Mouse (Mus musculus) neural tube, embryonic 13.5 days (tissue): Measurements from ENCODE around the gene Atf4. TPM values are rescaled to one million over a fixed set of nuclear protein-coding genes. Genes with fewer than 3 reads are reported as not detected.

Source experiments
- ATAC-seq: fragments of 200-750 bp; cut with Nextera tagmentation; 2 replicates; pipeline ENCODE4 v1.8.0; 2017; ENCODE audit warnings: low read depth, mild to moderate bottlenecking, moderate TSS enrichment, moderate library complexity
- H3K27ac ChIP-seq: fragments of 300-500 bp; sonication (generic); replicated peaks from 2 replicates; pipeline ENCODE4 v1.5.1; 2015; ENCODE audit warnings: moderate library complexity, mild to moderate bottlenecking, inconsistent platforms
- H3K27me3 ChIP-seq: fragments of 300-500 bp; sonication (generic); 2 replicates; pipeline ENCODE4 v1.6.1; 2015; ENCODE audit warnings: mild to moderate bottlenecking, inconsistent platforms
- H3K36me3 ChIP-seq: fragments of 300-500 bp; sonication (generic); 2 replicates; pipeline ENCODE4 v1.6.1; 2015; ENCODE audit warnings: mild to moderate bottlenecking, inconsistent platforms
- H3K4me1 ChIP-seq: fragments of 300-500 bp; sonication (generic); replicated peaks from 2 replicates; pipeline ENCODE4 v1.6.1; 2015; ENCODE audit warnings: inconsistent platforms
- H3K4me2 ChIP-seq: fragments of 300-500 bp; sonication (generic); 2 replicates; pipeline ENCODE4 v1.6.1; 2015; ENCODE audit warnings: inconsistent platforms, mild to moderate bottlenecking, moderate library complexity
- H3K4me3 ChIP-seq: fragments of 300-500 bp; sonication (generic); 2 replicates; pipeline ENCODE4 v1.5.1; 2015; ENCODE audit warnings: mild to moderate bottlenecking, inconsistent platforms
- H3K9ac ChIP-seq: fragments of 300-500 bp; sonication (generic); 2 replicates; pipeline ENCODE4 v1.6.1; 2015; ENCODE audit warnings: moderate library complexity, mild to moderate bottlenecking, inconsistent platforms
- H3K9me3 ChIP-seq: fragments of 300-500 bp; sonication (generic); 2 replicates; pipeline ENCODE4 v1.6.1; 2016; ENCODE audit warnings: inconsistent platforms
- WGBS: fragments of 180-500 bp; shearing (Covaris S2); methylation state at CpG from one replicate; pipeline ENCODE4 v1.1.7; 2015; 5-methylcytosine and 5-hydroxymethylcytosine counted together
- polyA plus RNA-seq: library from polyadenylated mRNA; unstranded; fragments of >200 nt; fragmentation: Nextera tagmentation; extraction: Ambion mirVana; gene quantifications from 2 replicates; pipeline ENCODE4 v1.2.1, GENCODE M21; 2015

Atf4 gene
- polyA plus RNA-seq, 1 experiment from 2014 or later = 114 TPM

GRCm38 (mm10) chr15:80225208-80225607, 29.8 kb upstream of the Atf4 start:
- Histone ChIP-seq H3K4me3 (no peak overlapping the region), H3K4me1 (no peaks in the 10 kb centered on the region; the same call in 1 of the 2 replicates), H3K9ac (no peak overlapping the region), H3K27me3 (no peaks in the 10 kb centered on the region), H3K27ac (no peak overlapping the region), H3K9me3 (no peaks in the 10 kb centered on the region), H3K4me2 (no peak overlapping the region), H3K36me3 (no peaks in the 10 kb centered on the region)
- WGBS = 31% methylated on average over 9 of the region's 9 CpGs
- no peak; the same call in 1 of the 2 replicates for ATAC-seq

- H3K27me3 ChIP-seq = no peaks in the 10 kb centered on the region
- 50% methylated on average over 2 of the region's 2 CpGs for WGBS
- H3K4me2 ChIP-seq = no peak overlapping the region
- H3K9ac ChIP-seq = no peak overlapping the region
- no peak for ATAC-seq
- H3K4me3 ChIP-seq = no peak overlapping the region
- H3K27ac ChIP-seq = no peak overlapping the region
- H3K36me3 ChIP-seq = no peaks in the 10 kb centered on the region
- no peaks in the 10 kb centered on the region; the same call in 1 of the 2 replicates for H3K4me1 ChIP-seq
- no peaks in the 10 kb centered on the region for H3K9me3 ChIP-seq
These were observed 29.2 kb upstream of the Atf4 start for GRCm38 (mm10) chr15:80225796-80226195.

GRCm38 (mm10) chr15:80228071-80228800, 26.7 kb upstream of the Atf4 start:
- H3K27ac ChIP-seq = no peak overlapping the region
- ATAC-seq = no peak

GRCm38 (mm10) chr15:80232331-80232730, 22.7 kb upstream of the Atf4 start:
- Histone ChIP-seq H3K4me3 (no peak overlapping the region), H3K9me3 (no peaks in the 10 kb centered on the region), H3K27ac (no peak overlapping the region), H3K9ac (no peak overlapping the region), H3K4me1 (peaks cover 29% of the 10 kb centered on the region), H3K4me2 (no peak overlapping the region), H3K27me3 (no peaks in the 10 kb centered on the region), H3K36me3 (peaks cover 18% of the 10 kb centered on the region)
- 35% methylated on average over 2 of the region's 2 CpGs for WGBS
- ATAC-seq = no peak

More at GRCm38 (mm10) chr15:80228071-80228800, 26.7 kb upstream of the Atf4 start:
- no peaks in the 10 kb centered on the region for H3K9me3 ChIP-seq
- 62% methylated on average over 17 of the region's 17 CpGs for WGBS
- no peaks in the 10 kb centered on the region for H3K27me3 ChIP-seq
- no peak overlapping the region for H3K4me3 ChIP-seq
- no peak overlapping the region for H3K9ac ChIP-seq
- H3K4me2 ChIP-seq = no peak overlapping the region
- peaks cover 3% of the 10 kb centered on the region for H3K4me1 ChIP-seq
- no peaks in the 10 kb centered on the region for H3K36me3 ChIP-seq

DNA sequence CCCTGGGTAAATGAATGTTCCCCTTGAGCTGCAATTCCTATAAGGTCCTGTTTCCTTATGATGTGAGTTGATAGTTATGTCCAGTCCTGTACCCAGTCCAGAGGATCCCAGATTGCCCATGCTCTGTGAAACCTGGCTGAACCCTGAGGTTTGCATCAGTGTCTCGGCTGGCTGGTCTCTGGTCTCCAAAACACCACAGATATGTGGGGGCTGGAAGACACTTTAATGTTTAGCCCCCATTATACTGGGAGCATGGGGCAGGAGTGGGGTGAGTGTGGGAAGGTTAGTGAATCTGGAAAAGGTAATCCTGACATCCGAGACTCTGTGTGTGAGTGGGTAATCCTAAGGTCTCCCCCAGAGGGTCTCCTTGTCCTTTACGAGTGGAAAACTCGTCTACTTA, 21.9 kb upstream of the Atf4 start:
- ATAC-seq = peak; percentile 48
- H3K27ac ChIP-seq = peak overlapping the region; percentile 87
- H3K27me3 ChIP-seq = no peaks in the 10 kb centered on the region
- peak overlapping the region; percentile 91; the same call in 1 of the 2 replicates for H3K4me3 ChIP-seq
- no peaks in the 10 kb centered on the region for H3K9me3 ChIP-seq
- peaks cover 24% of the 10 kb centered on the region for H3K36me3 ChIP-seq
- peak overlapping the region; percentile 93; the same call in 1 of the 2 replicates for H3K4me2 ChIP-seq
- WGBS = 66% methylated on average over 4 of the region's 4 CpGs
- peak overlapping the region; percentile 91 for H3K9ac ChIP-seq
- peaks cover 30% of the 10 kb centered on the region for H3K4me1 ChIP-seq

- Histone ChIP-seq H3K27me3 (no peaks in the 10 kb centered on the region), H3K4me3 (peak within 1 kb of the TSS; percentile 91), H3K4me2 (peak within 1 kb of the TSS; percentile 93), H3K4me1 (peaks cover 30% of the 10 kb centered on the region), H3K9me3 (no peaks in the 10 kb centered on the region), H3K9ac (peak within 1 kb of the TSS; percentile 91), H3K27ac (peak within 1 kb of the TSS; percentile 87), H3K36me3 (peaks cover 33% of the 10 kb centered on the region)
- WGBS = under 1% methylated on average over 65 of the region's 67 CpGs
- peak; percentile 96 for ATAC-seq
These were observed 21.1 kb upstream of the Atf4 start, which contains the start of gene Mief1 for GRCm38 (mm10) chr15:80233733-80234509. Gene Mief1, plus strand, starts transcription at chr15:80234018.

GRCm38 (mm10) chr15:80235535-80235934, 19.4 kb upstream of the Atf4 start, which contains the start of gene AC140267.1:
Gene AC140267.1, plus strand, starts transcription at chr15:80235835.
- Histone ChIP-seq H3K4me1 (peaks cover 30% of the 10 kb centered on the region), H3K27me3 (no peaks in the 10 kb centered on the region), H3K4me2 (peak within 1 kb of the TSS; percentile 93), H3K4me3 (peak within 1 kb of the TSS; percentile 91), H3K27ac (peak within 1 kb of the TSS; percentile 87; the same call in 1 of the 2 replicates), H3K9ac (peak within 1 kb of the TSS; percentile 91), H3K36me3 (peaks cover 42% of the 10 kb centered on the region), H3K9me3 (no peaks in the 10 kb centered on the region)
- ATAC-seq = no peak
- WGBS = 98% methylated on average over 9 of the region's 9 CpGs

GRCm38 (mm10) chr15:80248135-80248534, 6.8 kb upstream of the Atf4 start:
- no peak for ATAC-seq
- no peaks in the 10 kb centered on the region for H3K9me3 ChIP-seq
- no peak overlapping the region for H3K4me2 ChIP-seq
- H3K4me3 ChIP-seq = no peak overlapping the region
- 94% methylated on average over 12 of the region's 12 CpGs for WGBS
- no peaks in the 10 kb centered on the region for H3K4me1 ChIP-seq
- H3K36me3 ChIP-seq = peaks cover 89% of the 10 kb centered on the region
- H3K27me3 ChIP-seq = no peaks in the 10 kb centered on the region
- no peak overlapping the region for H3K27ac ChIP-seq
- no peak overlapping the region for H3K9ac ChIP-seq

DNA sequence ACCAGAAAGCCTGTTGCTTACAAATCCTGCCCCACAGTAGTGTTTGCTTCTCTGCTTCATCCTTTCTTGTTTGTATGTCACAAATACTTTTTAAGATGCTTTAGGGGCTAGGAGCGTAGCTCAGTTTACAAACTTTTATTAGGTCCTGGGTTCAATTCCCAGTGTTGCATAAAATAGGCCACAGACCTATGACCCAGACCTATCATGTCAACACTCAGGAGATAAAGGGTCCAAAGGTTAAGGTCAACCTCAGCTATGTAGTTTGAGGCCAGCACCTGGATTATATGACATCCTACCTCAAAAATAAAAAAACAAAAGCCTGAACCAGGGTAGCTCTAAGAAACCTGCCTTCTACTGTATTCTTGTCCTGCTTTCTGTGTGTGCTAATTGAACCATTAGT, 6.4 kb upstream of the Atf4 start:
- WGBS = 98% methylated on average over 1 of the region's 1 CpGs
- Histone ChIP-seq H3K9ac (no peak overlapping the region), H3K4me2 (no peak overlapping the region), H3K4me1 (peaks cover 3% of the 10 kb centered on the region), H3K27me3 (no peaks in the 10 kb centered on the region), H3K9me3 (no peaks in the 10 kb centered on the region), H3K36me3 (peaks cover 84% of the 10 kb centered on the region), H3K27ac (no peak overlapping the region), H3K4me3 (no peak overlapping the region)
- ATAC-seq = no peak

- Histone ChIP-seq H3K36me3 (peaks cover 74% of the 10 kb centered on the region), H3K4me2 (no peak overlapping the region), H3K4me1 (peaks cover 12% of the 10 kb centered on the region), H3K27me3 (no peaks in the 10 kb centered on the region), H3K27ac (no peak overlapping the region), H3K9me3 (no peaks in the 10 kb centered on the region), H3K4me3 (no peak overlapping the region), H3K9ac (no peak overlapping the region)
- 96% methylated on average over 10 of the region's 10 CpGs for WGBS
- ATAC-seq = no peak
These were observed 5.3 kb upstream of the Atf4 start for GRCm38 (mm10) chr15:80249672-80250071.

DNA sequence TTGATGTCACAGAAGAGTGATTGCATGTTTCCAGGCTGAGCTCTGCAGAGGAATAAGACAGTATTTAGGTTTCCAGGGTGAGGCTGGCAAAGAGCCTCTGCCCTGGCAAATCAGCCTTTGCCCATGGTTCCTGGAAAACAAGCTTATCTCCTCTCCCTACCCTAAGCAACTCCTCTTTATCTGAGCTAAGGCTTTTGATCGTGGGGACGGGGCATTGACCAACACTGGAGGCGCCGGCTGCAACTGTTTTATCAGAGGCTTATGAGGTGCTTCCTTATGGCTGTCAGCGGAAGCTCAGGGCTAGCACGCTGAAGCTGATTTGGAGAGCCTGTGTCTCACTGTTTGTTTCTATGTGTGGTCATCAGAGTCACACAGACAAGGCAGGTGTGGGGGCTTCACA, 4.4 kb upstream of the Atf4 start:
- Histone ChIP-seq H3K36me3 (peaks cover 67% of the 10 kb centered on the region), H3K9me3 (no peaks in the 10 kb centered on the region), H3K27me3 (no peaks in the 10 kb centered on the region), H3K4me2 (no peak overlapping the region), H3K4me3 (no peak overlapping the region), H3K9ac (no peak overlapping the region), H3K4me1 (peaks cover 12% of the 10 kb centered on the region), H3K27ac (no peak overlapping the region)
- WGBS = 98% methylated on average over 6 of the region's 6 CpGs
- no peak for ATAC-seq

GRCm38 (mm10) chr15:80253530-80253929, 1.5 kb upstream of the Atf4 start:
- Histone ChIP-seq H3K9me3 (no peaks in the 10 kb centered on the region), H3K4me3 (no peak overlapping the region), H3K4me1 (peaks cover 34% of the 10 kb centered on the region), H3K36me3 (peaks cover 63% of the 10 kb centered on the region), H3K27me3 (no peaks in the 10 kb centered on the region), H3K27ac (peak overlapping the region; percentile 99), H3K4me2 (no peak overlapping the region), H3K9ac (no peak overlapping the region)
- WGBS = 48% methylated on average over 2 of the region's 2 CpGs
- ATAC-seq = no peak
